Mouse (Mus musculus): Measurements from ENCODE around the gene Yod1.

DNA sequence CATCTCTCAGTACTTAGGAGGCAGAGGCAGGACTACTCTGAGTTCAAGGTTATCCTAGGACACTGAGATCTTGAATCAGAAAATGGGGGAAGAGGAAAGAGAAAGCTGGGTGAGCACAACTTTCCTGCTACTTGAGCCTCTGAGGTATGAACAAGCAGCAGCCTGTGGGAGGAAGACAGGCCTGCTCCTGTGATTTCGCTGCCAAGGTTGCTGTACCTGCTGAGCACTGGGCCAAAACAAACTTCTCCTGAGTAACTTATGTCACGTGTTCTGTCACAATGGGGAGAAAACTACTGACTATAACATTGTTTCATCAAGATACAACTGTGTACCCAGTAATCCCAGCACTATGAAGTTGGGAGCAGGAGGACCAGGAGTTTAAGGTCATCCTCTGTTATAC, 13.5 kb upstream of the Yod1 start:
- no peak for TF ChIP-seq MAX (IDR thresholded peaks at IDR 0.05; ENCODE audit: low read depth)
- TF ChIP-seq POLR2A (IDR thresholded peaks at IDR 0.05; ENCODE audit: insufficient read length, low read depth) = no peak
- no peak for TF ChIP-seq TCF12 (IDR thresholded peaks at IDR 0.05; ENCODE audit: insufficient read depth, poor library complexity, severe bottlenecking)
- TF ChIP-seq USF1 (IDR thresholded peaks at IDR 0.05; ENCODE audit: low read depth) = no peak
- no peak for TF ChIP-seq MYOD1 (IDR thresholded peaks at IDR 0.05; ENCODE audit: control insufficient read depth in 1 of 3, insufficient read length in 2 of 3, low read depth in 2 of 3)
- TF ChIP-seq SRF (IDR thresholded peaks at IDR 0.05; ENCODE audit: control insufficient read depth, insufficient read length, low read depth) = no peak
- no peak for TF ChIP-seq CEBPB (IDR thresholded peaks at IDR 0.05; ENCODE audit: insufficient read depth, poor library complexity, severe bottlenecking)
